Mouse (Mus musculus): ENCODE data around the gene Fgfr2.

Gene Fgfr2

GRCm38 (mm10) chr7:132494263-132494662, 628.9 kb downstream of the Fgfr2 start:
- DNase-seq (ENCODE audit: low spot score) = no peak

- DNase-seq (ENCODE audit: low spot score) = no peak
Measured at GRCm38 (mm10) chr7:132493632-132494031, 629.5 kb downstream of the Fgfr2 start.

GRCm38 (mm10) chr7:132491902-132492301, 631.2 kb downstream of the Fgfr2 start:
- DNase-seq (ENCODE audit: low spot score) = no peak

- no peak for DNase-seq (ENCODE audit: low spot score)
Measured at GRCm38 (mm10) chr7:132487361-132487760, 635.8 kb downstream of the Fgfr2 start.

GRCm38 (mm10) chr7:132486403-132487178, 636.6 kb downstream of the Fgfr2 start:
- no peak for DNase-seq (ENCODE audit: low spot score)

- no peak for DNase-seq (ENCODE audit: low spot score)
Measured at GRCm38 (mm10) chr7:132484424-132484823, 638.7 kb downstream of the Fgfr2 start.

- DNase-seq (ENCODE audit: low spot score) = no peak
Measured at GRCm38 (mm10) chr7:132480696-132481306, 642.3 kb downstream of the Fgfr2 start.

GRCm38 (mm10) chr7:132478295-132478809, 644.8 kb downstream of the Fgfr2 start:
- peak; percentile 6 for DNase-seq (ENCODE audit: low spot score)

- no peak for DNase-seq (ENCODE audit: low spot score)
Measured at GRCm38 (mm10) chr7:132477753-132478152, 645.4 kb downstream of the Fgfr2 start.

GRCm38 (mm10) chr7:132476491-132476890, 646.7 kb downstream of the Fgfr2 start:
- no peak for DNase-seq (ENCODE audit: low spot score)

- peak; percentile 50 for DNase-seq (ENCODE audit: low spot score)
Measured at GRCm38 (mm10) chr7:132475069-132475468, 648.1 kb downstream of the Fgfr2 start.

- DNase-seq (ENCODE audit: low spot score) = peak; percentile 43
Measured at GRCm38 (mm10) chr7:132471327-132471726, 651.8 kb downstream of the Fgfr2 start.

- DNase-seq (ENCODE audit: low spot score) = no peak
Measured at GRCm38 (mm10) chr7:132468391-132468790, 654.8 kb downstream of the Fgfr2 start.

- no peak for DNase-seq (ENCODE audit: low spot score)
Measured at GRCm38 (mm10) chr7:132465897-132466296, 657.3 kb downstream of the Fgfr2 start.

- no peak for DNase-seq (ENCODE audit: low spot score)
Measured at GRCm38 (mm10) chr7:132464894-132465293, 658.3 kb downstream of the Fgfr2 start.

- DNase-seq (ENCODE audit: low spot score) = no peak
Measured at GRCm38 (mm10) chr7:132458493-132458892, 664.7 kb downstream of the Fgfr2 start.

GRCm38 (mm10) chr7:132455071-132455720, 668.0 kb downstream of the Fgfr2 start:
- DNase-seq (ENCODE audit: low spot score) = no peak

- DNase-seq (ENCODE audit: low spot score) = no peak
Measured at GRCm38 (mm10) chr7:132449891-132450735, 673.0 kb downstream of the Fgfr2 start.

GRCm38 (mm10) chr7:132448511-132449154, 674.5 kb downstream of the Fgfr2 start:
- DNase-seq (ENCODE audit: low spot score) = peak; percentile 28

- no peak for DNase-seq (ENCODE audit: low spot score)
Measured at GRCm38 (mm10) chr7:132447558-132447957, 675.6 kb downstream of the Fgfr2 start.

- no peak for DNase-seq (ENCODE audit: low spot score)
Measured at GRCm38 (mm10) chr7:132446841-132447240, 676.3 kb downstream of the Fgfr2 start.

Data from urinary bladder, postnatal 14 days (tissue).